Mouse (Mus musculus): ENCODE measurements at regions not wholly inside any gene's neighbourhood (a gene's known extent, or its start where the extent isn't known, plus 50 kb on each side); places are given as distances from the start of the nearest gene placed in this dataset.

DNA sequence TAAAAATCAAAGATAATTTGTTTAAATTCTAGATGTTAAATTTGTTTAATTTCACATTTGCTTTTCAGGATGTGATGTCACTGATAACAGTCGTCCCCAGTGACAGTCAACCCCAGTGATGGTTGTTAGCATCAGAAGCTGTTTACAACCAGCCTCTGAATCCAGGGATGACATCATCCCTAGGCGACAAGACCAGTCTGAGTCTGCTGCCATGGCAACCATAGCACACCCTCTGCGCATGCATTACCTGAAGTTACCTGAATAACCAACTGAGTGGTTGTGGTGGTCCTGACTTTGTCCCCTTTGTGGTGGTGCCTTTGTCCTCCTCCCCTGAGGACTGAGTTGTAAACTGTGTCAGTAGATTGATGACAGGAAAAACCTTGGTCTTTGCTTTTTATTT is 92.0 kb upstream of the Zfp644 start:
- no peak for DNase-seq (ENCODE audit: extremely low spot score)

DNA sequence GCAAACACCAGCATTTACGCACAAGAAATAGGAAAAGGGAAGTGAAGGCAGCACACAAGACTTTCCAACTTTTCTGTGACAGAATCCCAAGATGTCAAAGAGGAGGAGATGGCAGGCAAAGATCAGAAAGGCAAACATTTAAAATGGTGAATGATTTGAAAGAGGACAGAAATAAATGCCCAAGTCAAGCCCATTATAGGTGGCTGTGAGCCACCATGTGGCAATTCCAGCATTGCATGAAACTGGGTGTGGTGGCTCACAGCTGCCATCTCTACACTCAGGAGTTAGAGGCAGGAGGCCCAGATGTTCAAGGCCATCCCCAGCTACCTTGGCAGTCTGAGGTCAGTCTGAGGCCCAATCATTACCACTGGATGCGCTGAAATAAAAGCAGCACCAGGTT is 88.0 kb upstream of the Zfp644 start:
- DNase-seq (ENCODE audit: extremely low spot score) = no peak

DNA sequence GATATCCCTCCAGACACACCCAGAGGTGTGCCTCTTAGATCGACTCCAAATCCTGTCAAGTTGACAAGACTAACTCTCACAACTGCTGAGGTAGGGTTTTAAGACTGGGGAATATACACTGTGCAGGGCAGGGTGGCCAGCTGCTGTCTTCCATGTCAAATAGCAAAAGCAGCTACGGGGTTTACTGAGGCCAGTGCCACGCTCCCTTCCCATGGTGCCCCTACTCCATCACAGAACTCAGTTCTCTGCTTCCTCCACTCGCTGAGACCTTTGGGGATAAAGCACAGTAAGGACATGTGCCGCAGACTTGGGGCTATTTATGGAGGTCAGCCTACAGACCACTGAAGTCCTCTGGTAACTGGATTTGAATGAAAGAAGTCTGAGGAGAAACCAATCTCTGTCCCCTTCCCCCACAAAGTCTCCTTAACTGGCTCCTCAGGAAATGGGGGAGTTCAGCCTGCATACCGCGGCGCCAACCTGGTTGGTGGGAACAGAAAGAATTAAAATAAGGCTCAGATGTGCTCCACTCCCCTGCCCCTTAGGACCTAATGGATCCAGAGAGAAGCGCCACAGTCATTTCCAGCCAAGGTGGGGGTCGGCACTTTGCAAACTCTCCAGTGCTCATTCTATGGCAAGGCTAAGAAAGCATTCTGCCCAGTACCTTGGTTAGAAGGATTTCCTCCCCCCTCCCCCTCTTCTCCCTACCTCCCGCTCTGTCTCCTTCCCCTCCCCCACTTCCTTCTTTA is 87.0 kb upstream of the Zfp644 start:
- peak; percentile 51 for DNase-seq (ENCODE audit: extremely low spot score)

DNA sequence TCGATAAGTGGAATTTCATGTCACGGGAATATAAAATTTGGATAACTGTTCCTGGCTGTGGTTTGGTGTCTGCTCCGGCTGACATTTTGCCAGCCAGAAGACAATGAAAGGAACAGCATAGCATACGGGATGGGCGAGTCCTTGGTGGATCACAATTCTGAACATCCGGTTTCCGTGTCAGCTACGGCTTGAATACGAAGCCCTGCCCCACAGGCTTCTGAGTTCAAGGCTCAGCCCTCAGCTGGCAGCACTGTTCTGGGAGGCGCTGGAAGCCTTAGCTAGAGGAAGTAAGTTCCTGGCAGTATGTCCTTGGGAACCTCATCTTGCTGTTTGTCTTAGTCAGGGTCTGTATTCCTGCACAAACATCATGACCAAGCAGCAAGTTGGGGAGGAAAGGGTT is 83.7 kb upstream of the Zfp644 start:
- DNase-seq (ENCODE audit: extremely low spot score) = no peak

DNA sequence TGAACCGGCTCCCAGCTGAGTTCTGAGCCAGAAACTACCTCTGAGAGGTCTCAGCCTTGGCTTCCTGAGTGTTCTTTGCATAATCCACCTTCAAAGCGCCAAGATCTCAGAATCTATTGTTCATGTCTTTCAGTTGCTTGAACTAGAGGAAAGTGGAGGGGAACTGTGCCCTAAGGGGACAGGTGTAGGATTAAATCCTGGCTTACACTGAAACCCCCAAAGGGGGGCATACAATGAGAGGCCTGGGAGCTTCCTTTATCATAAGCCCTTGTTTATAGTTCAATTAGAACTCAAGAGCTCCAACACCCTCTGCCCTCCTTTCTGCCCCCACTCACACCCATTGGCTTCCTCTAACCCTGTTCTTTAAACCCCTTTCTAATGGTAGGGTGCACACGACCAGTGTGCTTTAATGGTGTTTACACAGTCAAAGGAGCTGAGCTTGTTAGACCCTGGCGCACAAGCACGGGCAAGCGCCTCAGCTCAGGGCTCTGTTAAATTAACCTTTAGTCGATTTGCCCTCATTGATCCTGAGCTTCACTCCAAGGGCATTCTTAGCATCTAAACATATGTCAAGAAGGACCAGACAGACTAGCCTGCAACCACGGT is 81.2 kb upstream of the Zfp644 start:
- no peak for DNase-seq (ENCODE audit: extremely low spot score)

DNA sequence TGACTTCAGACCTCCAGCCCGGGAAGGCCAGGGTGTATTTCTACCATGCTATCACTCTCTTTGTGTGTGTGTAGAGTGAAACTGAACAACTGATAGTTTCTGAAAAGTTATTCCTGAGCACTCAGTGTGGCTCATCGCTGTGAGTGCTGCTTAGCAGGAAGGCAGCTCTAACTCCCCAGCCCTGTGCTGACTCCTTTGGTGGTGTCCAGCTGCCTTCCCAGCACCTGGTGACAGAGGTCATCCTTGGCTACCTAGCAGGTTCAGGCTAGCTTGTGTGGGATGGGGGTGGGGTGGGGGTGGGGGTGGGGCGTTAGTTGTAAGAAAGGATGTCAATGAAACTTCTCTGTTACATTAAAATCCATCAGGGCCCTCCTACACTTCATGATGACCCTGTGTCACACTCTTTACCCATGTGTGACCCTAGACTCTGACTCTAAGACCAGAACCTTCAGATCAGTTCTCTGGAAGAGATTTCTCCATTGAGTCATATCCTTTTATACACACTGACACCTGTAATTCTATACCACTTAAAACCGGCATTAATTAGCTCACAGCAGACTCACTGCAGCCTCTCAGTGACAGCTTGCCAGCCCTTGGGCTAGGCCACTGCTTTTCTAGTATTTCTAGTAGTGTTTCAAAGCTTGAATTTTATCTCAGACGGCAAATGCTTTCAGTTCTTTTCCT is 78.1 kb upstream of the Zfp644 start:
- no peak for DNase-seq (ENCODE audit: extremely low spot score)

DNA sequence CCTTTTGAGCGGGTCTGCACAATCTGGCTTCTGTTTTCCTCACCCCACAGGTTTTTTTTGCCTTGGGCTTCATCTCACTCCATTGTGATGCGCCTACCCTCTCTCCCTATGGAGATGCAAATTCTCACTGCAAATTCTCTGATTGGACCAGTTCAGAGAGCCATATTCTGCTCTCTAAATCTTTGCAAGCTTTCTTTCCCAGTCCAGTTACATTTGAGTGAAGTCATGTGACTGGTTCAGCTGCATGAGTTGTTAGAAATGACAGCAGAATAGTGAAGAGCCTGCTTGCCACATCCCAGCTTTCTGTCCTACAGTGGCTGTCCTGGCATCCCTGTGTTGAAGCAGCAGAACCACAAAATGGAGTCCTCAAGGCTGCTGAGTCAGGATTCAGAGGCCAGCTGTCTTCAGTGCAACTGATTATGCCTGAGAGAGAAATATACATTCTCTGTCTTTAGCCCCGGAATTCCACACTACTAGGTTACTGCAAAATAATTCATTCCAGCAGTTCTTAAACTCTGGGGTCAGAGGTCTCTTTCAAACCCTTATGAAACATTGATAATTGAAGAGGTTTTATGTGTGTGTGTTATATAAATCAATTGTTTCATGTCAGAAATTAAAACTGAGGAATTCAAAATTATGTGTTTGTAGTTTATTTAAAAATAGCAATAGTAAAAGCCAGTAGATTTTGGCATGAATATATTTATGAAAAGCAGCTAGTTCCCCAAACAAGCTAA is 76.3 kb upstream of the Zfp644 start:
- DNase-seq (ENCODE audit: extremely low spot score) = no peak

DNA sequence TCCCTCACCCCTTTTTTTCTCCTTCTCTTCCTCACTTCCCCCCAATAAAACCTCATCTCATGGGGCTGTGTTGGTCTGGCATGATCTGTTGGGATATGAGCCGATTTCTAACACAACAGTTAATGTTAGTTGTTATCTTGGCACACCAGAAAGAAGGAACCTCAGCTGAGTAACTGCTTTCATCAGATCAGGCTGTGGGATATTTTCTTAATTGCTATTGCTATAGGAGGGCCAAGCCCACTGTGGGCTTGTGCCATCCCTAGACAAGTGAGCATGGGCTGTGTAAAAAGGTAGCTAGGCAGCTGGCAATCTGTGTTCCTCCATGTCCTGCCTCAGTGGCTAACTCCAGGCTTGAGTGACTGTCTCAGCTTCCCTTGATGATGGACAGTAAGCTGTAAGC is 73.9 kb upstream of the Zfp644 start:
- no peak for DNase-seq (ENCODE audit: extremely low spot score)

DNA sequence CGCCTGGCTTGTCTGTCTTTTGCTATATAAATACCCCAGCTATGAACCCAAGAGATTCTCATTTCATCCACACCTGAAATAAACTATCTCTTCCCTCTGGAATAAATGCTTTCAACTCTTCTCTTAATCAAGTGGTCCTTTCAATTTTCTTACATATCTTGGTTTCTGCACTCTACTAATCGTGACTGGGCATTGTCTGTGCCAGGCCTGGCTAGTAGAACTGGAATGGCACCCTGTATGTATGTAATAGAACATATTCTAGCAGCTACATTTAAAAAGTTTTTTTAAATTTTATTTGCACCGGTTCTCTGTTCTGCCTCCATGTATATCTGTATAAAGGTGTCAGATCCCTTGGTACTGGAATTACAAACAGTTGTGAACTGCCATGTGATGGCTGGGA is 68.2 kb upstream of the Zfp644 start:
- DNase-seq (ENCODE audit: extremely low spot score) = no peak

DNA sequence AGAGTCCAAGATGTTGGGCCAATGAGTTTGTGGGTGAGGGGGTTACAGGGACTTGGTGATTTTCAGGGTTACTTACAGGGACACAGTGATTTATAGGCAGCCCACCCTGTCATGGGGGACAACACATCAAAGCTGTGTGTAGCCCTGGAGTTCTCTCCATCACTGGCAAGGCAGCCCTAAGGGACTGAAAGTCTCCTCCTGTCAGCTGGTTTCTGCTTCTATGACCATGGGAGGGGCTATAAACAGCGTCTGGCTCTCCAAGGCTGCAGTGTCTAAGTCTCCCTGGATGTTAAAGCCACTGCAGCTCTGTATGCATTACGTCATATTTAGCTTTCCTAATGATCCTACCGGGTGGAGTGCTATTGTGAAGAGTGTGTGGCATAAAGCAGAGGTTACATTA is 66.2 kb upstream of the Zfp644 start:
- DNase-seq (ENCODE audit: extremely low spot score) = no peak

DNA sequence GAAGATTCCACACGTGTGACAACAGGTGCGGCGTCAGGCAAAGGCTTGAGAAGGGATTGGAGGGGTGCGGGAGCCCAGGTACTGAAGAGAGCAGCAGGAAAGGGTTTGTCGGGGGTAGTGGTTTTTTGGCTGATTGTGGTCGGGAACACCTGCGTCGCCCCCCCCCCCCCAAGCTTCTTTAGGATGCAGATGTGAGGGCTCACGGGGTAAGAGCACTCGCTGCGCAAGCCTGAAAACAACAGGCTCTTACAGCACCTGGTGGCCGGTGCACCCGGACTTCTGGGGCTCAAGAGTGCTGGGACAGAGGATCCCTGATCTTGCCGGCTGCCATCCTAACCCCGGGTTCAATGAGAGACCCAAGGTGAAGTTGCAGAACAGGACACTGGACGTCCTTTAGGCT is 60.9 kb upstream of the Zfp644 start:
- DNase-seq (ENCODE audit: extremely low spot score) = no peak

DNA sequence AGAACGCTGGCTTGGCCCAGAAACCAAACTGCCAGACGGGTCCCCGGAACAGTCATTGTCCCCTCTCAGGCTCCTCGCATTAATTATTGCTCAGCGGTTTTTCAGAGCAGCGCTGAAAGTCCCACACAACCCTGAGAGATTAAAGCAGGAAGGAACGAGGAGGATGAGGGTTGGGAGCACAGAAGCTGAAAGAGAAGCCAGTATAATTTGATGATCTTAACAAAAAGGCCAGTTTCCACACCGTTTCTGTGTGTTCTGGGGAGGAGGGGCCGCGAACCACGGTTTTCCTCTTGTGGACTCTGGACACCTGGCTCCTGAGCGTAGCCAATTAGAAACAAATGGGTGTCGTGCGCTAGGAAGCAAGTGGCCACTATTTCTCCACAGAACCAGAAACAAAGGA is 60.3 kb upstream of the Zfp644 start:
- no peak for DNase-seq (ENCODE audit: extremely low spot score)

DNA sequence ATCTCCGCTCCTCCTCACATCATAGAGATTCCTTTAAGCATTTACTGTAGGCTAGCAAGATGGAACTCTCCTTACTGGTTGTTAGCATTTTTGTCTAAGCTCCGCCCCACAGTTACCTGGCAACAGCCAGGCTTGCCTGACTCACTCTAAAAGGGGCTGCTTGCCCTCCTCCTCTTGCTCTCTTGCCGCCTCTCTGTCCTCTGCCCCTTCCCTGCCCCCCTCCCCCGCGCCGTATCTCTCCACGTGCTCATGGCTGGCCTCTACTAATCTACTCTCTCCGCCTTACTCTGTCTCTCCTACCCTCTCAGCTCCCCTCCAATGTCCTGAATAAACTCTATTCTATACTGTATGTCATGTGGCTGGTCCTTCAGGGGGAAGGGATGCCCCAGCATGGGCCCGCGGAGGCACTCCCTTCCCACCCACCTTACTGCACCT is 59.9 kb upstream of the Zfp644 start:
- peak; percentile 68 for DNase-seq (ENCODE audit: extremely low spot score)

DNA sequence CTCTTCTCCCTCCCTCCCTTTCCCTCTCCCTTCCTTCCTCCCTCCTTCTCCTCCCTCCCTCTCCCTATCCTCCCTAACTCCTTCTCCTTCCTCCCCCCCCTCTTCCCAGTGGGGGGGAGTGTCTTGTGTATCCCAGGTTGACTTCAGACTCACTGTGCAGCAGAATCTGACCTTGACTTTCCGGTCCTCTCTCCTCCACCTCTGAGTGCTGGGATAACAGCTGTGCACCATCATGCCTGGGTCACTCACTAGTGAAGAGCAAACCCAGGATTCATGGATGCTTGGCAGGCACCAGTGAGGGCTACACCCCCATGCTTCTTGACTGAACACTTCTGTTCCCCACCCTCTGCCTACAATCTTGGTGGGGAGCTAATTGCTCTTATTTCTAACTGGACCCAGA is 56.2 kb upstream of the Zfp644 start:
- no peak for DNase-seq (ENCODE audit: extremely low spot score)

DNA sequence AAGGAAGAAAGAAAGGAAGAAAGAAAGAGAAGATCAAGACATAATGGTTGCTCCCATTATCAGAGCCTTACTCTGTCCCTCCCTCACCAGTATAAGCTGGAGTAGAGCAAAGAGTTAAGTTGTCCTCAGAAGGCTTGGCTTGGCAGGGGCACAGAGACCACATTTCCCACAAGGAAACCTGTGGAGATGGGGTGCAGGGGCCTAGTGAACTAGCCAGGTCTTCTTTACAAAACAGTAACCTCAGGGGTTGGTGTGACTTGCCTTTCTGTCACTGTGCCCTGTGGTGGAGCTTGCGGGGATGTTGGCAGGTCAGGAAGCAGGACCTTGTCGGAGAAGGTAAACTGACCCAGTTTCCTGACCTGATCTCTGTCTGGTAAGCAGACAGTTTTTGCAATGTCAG is 53.1 kb upstream of the Zfp644 start:
- no peak for DNase-seq (ENCODE audit: extremely low spot score)

DNA sequence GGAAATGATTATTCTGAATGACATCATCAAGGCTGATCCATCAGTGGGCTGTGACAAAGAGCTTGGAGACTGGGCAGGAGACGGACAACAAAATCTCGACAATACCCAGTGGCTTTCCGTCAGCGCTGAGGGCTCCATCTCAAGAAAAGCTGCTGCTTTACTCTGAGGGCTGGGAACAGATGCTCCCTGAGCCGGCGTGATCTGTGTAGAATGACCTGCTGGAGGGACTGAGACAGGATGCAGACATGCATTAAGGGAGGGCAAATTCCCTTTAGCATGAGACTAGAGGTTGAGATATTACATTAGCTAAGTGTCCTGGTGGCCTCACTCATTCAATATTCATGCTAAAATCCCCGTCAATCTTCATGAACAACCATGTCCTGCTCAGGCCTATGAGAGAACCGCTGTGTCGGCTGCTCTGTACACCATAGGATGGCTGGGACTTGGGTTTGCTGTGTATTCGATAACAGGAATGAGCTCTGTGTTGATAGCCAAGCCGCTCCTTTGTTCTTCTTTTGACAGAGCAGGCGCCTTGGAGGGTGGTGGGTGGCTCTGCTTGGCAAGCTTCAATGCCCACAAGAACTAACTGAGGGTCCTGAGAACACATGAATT is 51.5 kb upstream of the Zfp644 start:
- no peak for DNase-seq (ENCODE audit: extremely low spot score)

Data from embryo, embryonic 9.5 days (tissue).